Mouse (Mus musculus) MEL (cell line): ENCODE results near the gene Sos1.

Source experiments
- CTCF ChIP-seq, 3 experiments: IDR thresholded peaks in 2 of 3; conservative IDR thresholded peaks in 1 of 3; 2 replicates each; pipeline ENCODE4 v1.5.1; 2011 to 2012; ENCODE audit warnings: low read length in 3 of 3, low read depth in 2 of 3, mild to moderate bottlenecking in 2 of 3, improper control_type of control experiment in 1 of 3, inconsistent platforms in 1 of 3, mixed read lengths in 1 of 3, moderate library complexity in 1 of 3; ENCODE audit not compliant: control insufficient read depth in 1 of 3, insufficient read depth in 1 of 3, poor library complexity in 1 of 3, severe bottlenecking in 1 of 3
- POLR2AphosphoS2 ChIP-seq: IDR thresholded peaks from 2 replicates; pipeline ENCODE4 v1.6.1; 2011; ENCODE audit warnings: low read length, improper control_type of control experiment

GRCm38 (mm10) chr17:80434430-80434829, 45.8 kb downstream of the Sos1 start:
- TF ChIP-seq POLR2AphosphoS2: no peak
- no peak for TF ChIP-seq CTCF (IDR thresholded peaks at IDR 0.05 in 2 of 3, conservative IDR thresholded peaks at IDR 0.05 in 1 of 3; ENCODE audit: control insufficient read depth in 1 of 3, insufficient read depth in 1 of 3, low read depth in 2 of 3, low read length in 3 of 3, poor library complexity in 1 of 3, severe bottlenecking in 1 of 3)
